Mouse (Mus musculus): ENCODE measurements at regions not wholly inside any gene's neighbourhood (a gene's known extent, or its start where the extent isn't known, plus 50 kb on each side); places are given as distances from the start of the nearest gene placed in this dataset.

GRCm38 (mm10) chr16:7685484-7685883 is 739.5 kb downstream of the Tmem114 start:
- Histone ChIP-seq H3K4me1 (ENCODE audit: control insufficient read depth, insufficient read depth, low read length) (no peaks in the 10 kb centered on the region), H3K27ac (ENCODE audit: insufficient read depth, low read length) (no peak overlapping the region), H3K4me3 (ENCODE audit: insufficient read depth, low read length) (no peak overlapping the region)
- TF ChIP-seq CTCF (IDR thresholded peaks at IDR 0.05; ENCODE audit: extremely low read depth, insufficient read depth, low read length) (no peak), POLR2A (IDR thresholded peaks at IDR 0.05; ENCODE audit: extremely low read depth, insufficient read depth, low read length) (no peak)

- TF ChIP-seq POLR2A (IDR thresholded peaks at IDR 0.05; ENCODE audit: extremely low read depth, insufficient read depth, low read length) (no peak), CTCF (IDR thresholded peaks at IDR 0.05; ENCODE audit: extremely low read depth, insufficient read depth, low read length) (no peak)
- Histone ChIP-seq H3K4me1 (ENCODE audit: control insufficient read depth, insufficient read depth, low read length) (no peaks in the 10 kb centered on the region), H3K27ac (ENCODE audit: insufficient read depth, low read length) (no peak overlapping the region), H3K4me3 (ENCODE audit: insufficient read depth, low read length) (no peak overlapping the region)
Observed at GRCm38 (mm10) chr16:7666096-7666495, 758.8 kb downstream of the Tmem114 start.

GRCm38 (mm10) chr16:7658133-7658532 is 766.8 kb downstream of the Tmem114 start:
- no peak overlapping the region for H3K4me3 ChIP-seq (ENCODE audit: insufficient read depth, low read length)
- no peaks in the 10 kb centered on the region for H3K4me1 ChIP-seq (ENCODE audit: control insufficient read depth, insufficient read depth, low read length)
- TF ChIP-seq CTCF (IDR thresholded peaks at IDR 0.05; ENCODE audit: extremely low read depth, insufficient read depth, low read length) (no peak), POLR2A (IDR thresholded peaks at IDR 0.05; ENCODE audit: extremely low read depth, insufficient read depth, low read length) (no peak)
- H3K27ac ChIP-seq (ENCODE audit: insufficient read depth, low read length) = no peak overlapping the region

- no peak overlapping the region for H3K27ac ChIP-seq (ENCODE audit: insufficient read depth, low read length)
- peaks cover 1% of the 10 kb centered on the region for H3K4me1 ChIP-seq (ENCODE audit: control insufficient read depth, insufficient read depth, low read length)
- no peak overlapping the region for H3K4me3 ChIP-seq (ENCODE audit: insufficient read depth, low read length)
- no peak for TF ChIP-seq POLR2A (IDR thresholded peaks at IDR 0.05; ENCODE audit: extremely low read depth, insufficient read depth, low read length)
- no peak for TF ChIP-seq CTCF (IDR thresholded peaks at IDR 0.05; ENCODE audit: extremely low read depth, insufficient read depth, low read length)
Observed at GRCm38 (mm10) chr16:7654451-7654850, 770.5 kb downstream of the Tmem114 start.

GRCm38 (mm10) chr16:7649771-7650170 is 775.2 kb downstream of the Tmem114 start:
- H3K4me3 ChIP-seq (ENCODE audit: insufficient read depth, low read length) = no peak overlapping the region
- TF ChIP-seq POLR2A (IDR thresholded peaks at IDR 0.05; ENCODE audit: extremely low read depth, insufficient read depth, low read length) (no peak), CTCF (IDR thresholded peaks at IDR 0.05; ENCODE audit: extremely low read depth, insufficient read depth, low read length) (no peak)

GRCm38 (mm10) chr16:7647275-7647926 is 777.5 kb downstream of the Tmem114 start:
- Histone ChIP-seq H3K4me3 (ENCODE audit: insufficient read depth, low read length) (no peak overlapping the region), H3K27ac (ENCODE audit: insufficient read depth, low read length) (no peak overlapping the region), H3K4me1 (ENCODE audit: control insufficient read depth, insufficient read depth, low read length) (peaks cover 1% of the 10 kb centered on the region)
- TF ChIP-seq CTCF (IDR thresholded peaks at IDR 0.05; ENCODE audit: extremely low read depth, insufficient read depth, low read length) = no peak
- no peak for TF ChIP-seq POLR2A (IDR thresholded peaks at IDR 0.05; ENCODE audit: extremely low read depth, insufficient read depth, low read length)

More at GRCm38 (mm10) chr16:7649771-7650170, 775.2 kb downstream of the Tmem114 start:
- H3K27ac ChIP-seq (ENCODE audit: insufficient read depth, low read length) = no peak overlapping the region
- H3K4me1 ChIP-seq (ENCODE audit: control insufficient read depth, insufficient read depth, low read length) = peaks cover 1% of the 10 kb centered on the region

- TF ChIP-seq CTCF (IDR thresholded peaks at IDR 0.05; ENCODE audit: extremely low read depth, insufficient read depth, low read length) = no peak
- no peak for TF ChIP-seq POLR2A (IDR thresholded peaks at IDR 0.05; ENCODE audit: extremely low read depth, insufficient read depth, low read length)
- no peak overlapping the region for H3K27ac ChIP-seq (ENCODE audit: insufficient read depth, low read length)
- no peak overlapping the region for H3K4me3 ChIP-seq (ENCODE audit: insufficient read depth, low read length)
- H3K4me1 ChIP-seq (ENCODE audit: control insufficient read depth, insufficient read depth, low read length) = no peaks in the 10 kb centered on the region
Observed at GRCm38 (mm10) chr16:7644363-7644762, 780.6 kb downstream of the Tmem114 start.

- no peak overlapping the region for H3K4me3 ChIP-seq (ENCODE audit: insufficient read depth, low read length)
- no peaks in the 10 kb centered on the region; the same call in 1 of the 2 replicates for H3K4me1 ChIP-seq (ENCODE audit: control insufficient read depth, insufficient read depth, low read length)
- no peak for TF ChIP-seq POLR2A (IDR thresholded peaks at IDR 0.05; ENCODE audit: extremely low read depth, insufficient read depth, low read length)
- TF ChIP-seq CTCF (IDR thresholded peaks at IDR 0.05; ENCODE audit: extremely low read depth, insufficient read depth, low read length) = no peak
- H3K27ac ChIP-seq (ENCODE audit: insufficient read depth, low read length) = no peak overlapping the region
Observed at GRCm38 (mm10) chr16:7638955-7639755, 785.8 kb downstream of the Tmem114 start.

- TF ChIP-seq CTCF (IDR thresholded peaks at IDR 0.05; ENCODE audit: extremely low read depth, insufficient read depth, low read length) (no peak), POLR2A (IDR thresholded peaks at IDR 0.05; ENCODE audit: extremely low read depth, insufficient read depth, low read length) (no peak)
- no peaks in the 10 kb centered on the region; the same call in 1 of the 2 replicates for H3K4me1 ChIP-seq (ENCODE audit: control insufficient read depth, insufficient read depth, low read length)
- no peak overlapping the region for H3K27ac ChIP-seq (ENCODE audit: insufficient read depth, low read length)
- H3K4me3 ChIP-seq (ENCODE audit: insufficient read depth, low read length) = no peak overlapping the region
Observed at GRCm38 (mm10) chr16:7637993-7638392, 786.9 kb downstream of the Tmem114 start.
